Mouse (Mus musculus): ENCODE results near the gene Nolc1. TPM values are rescaled to one million over a fixed set of nuclear protein-coding genes. Genes with fewer than 3 reads are reported as not detected.
A peak's percentile ranks its signal among the peaks of the same experiment; 100 is the strongest.

Gene Nolc1
- total and polyA plus RNA-seq, 3 experiments: 88.0 to 333 (median 96.0) TPM

- Histone ChIP-seq H3K27ac (ENCODE audit: insufficient read depth, low read depth) (no peak overlapping the region), H3K9ac (ENCODE audit: insufficient read depth, low read depth) (peak overlapping the region; percentile 87), H3K4me2 (ENCODE audit: insufficient read depth, low read depth, poor library complexity, severe bottlenecking) (peak overlapping the region; percentile 65), H3K4me1 (ENCODE audit: control insufficient read depth in 1 of 2, insufficient read depth in 2 of 2) (peaks cover 8 to 44% of the 10 kb centered on the region in 2 experiments), H3K9me3 (replicated peaks; ENCODE audit: low read length) (no peaks in the 10 kb centered on the region), H3K79me2 (replicated peaks; ENCODE audit: control insufficient read depth, extremely low read depth, insufficient read depth, poor library complexity, severe bottlenecking) (peaks cover 54% of the 10 kb centered on the region), H3K27me3 (replicated peaks) (no peaks in the 10 kb centered on the region), H3K36me3 (replicated peaks in 1 of 2; ENCODE audit: control insufficient read depth in 1 of 2, insufficient read depth in 1 of 2, low read length in 1 of 2) (peaks cover 23 to 30% of the 10 kb centered on the region in 2 experiments), H3K4me3 (replicated peaks in 1 of 3; ENCODE audit: low read depth in 2 of 3, low read length in 2 of 3, poor library complexity in 1 of 3) (peak overlapping the region; percentile 65 to 76 (median 69))
- dilution Hi-C loops (cut with MboI; ENCODE audit: extremely low pct_ligation_motif_present, extremely low pct_unique_long_range_greater_than_20kb, low sequenced_read_pairs): no loop called here
- DNase-seq (ENCODE audit: extremely low read depth): no peak
- in situ Hi-C loops (cut with MboI; ENCODE audit: low pct_ligation_motif_present, low pct_unique_long_range_greater_than_20kb, low sequenced_read_pairs): no loop called here
- TF ChIP-seq RCOR1 (conservative IDR thresholded peaks at IDR 0.05; ENCODE audit: low read depth, low read length): no peak
- no peak for TF ChIP-seq ETS1 (conservative IDR thresholded peaks at IDR 0.05; ENCODE audit: low read depth, low read length)
- no peak for TF ChIP-seq RAD21 (IDR thresholded peaks at IDR 0.05; ENCODE audit: low read depth, low read length)
- no peak for TF ChIP-seq HCFC1 (IDR thresholded peaks at IDR 0.05; ENCODE audit: low read depth, low read length)
- TF ChIP-seq MYC (IDR thresholded peaks at IDR 0.05; ENCODE audit: low read depth, low read length): no peak
- no peak for TF ChIP-seq MXI1 (IDR thresholded peaks at IDR 0.05; ENCODE audit: low read depth, low read length)
- TF ChIP-seq ZMIZ1 (IDR thresholded peaks at IDR 0.05; ENCODE audit: low read depth, low read length): no peak
- TF ChIP-seq SIN3A (IDR thresholded peaks at IDR 0.05; ENCODE audit: low read length): no peak
- TF ChIP-seq ZC3H11A (IDR thresholded peaks at IDR 0.05; ENCODE audit: low read depth, low read length): no peak
- no peak for TF ChIP-seq SMC3 (IDR thresholded peaks at IDR 0.05; ENCODE audit: low read depth, low read length)
- no peak for TF ChIP-seq EP300 (IDR thresholded peaks at IDR 0.05; ENCODE audit: low read length)
- TF ChIP-seq USF2 (conservative IDR thresholded peaks at IDR 0.05; ENCODE audit: low read depth, low read length): no peak
- no peak; the same call in 1 of the 2 replicates for TF ChIP-seq UBTF (IDR thresholded peaks at IDR 0.05; ENCODE audit: low read depth, low read length)
- TF ChIP-seq CHD2 (IDR thresholded peaks at IDR 0.05; ENCODE audit: low read length): no peak
- TF ChIP-seq ZNF384 (IDR thresholded peaks at IDR 0.05; ENCODE audit: low read depth, low read length): no peak
- no peak for TF ChIP-seq MAZ (IDR thresholded peaks at IDR 0.05; ENCODE audit: low read depth, low read length)
- TF ChIP-seq NELFE (IDR thresholded peaks at IDR 0.05; ENCODE audit: low read depth, low read length): no peak
- no peak for TF ChIP-seq E2F4 (IDR thresholded peaks at IDR 0.05; ENCODE audit: insufficient replicate concordance, low read depth, low read length)
- TF ChIP-seq ELF1 (IDR thresholded peaks at IDR 0.05; ENCODE audit: low read depth, low read length): no peak
Observed at GRCm38 (mm10) chr19:46038851-46039260, 36.8 kb upstream of the Nolc1 start.

GRCm38 (mm10) chr19:46039478-46039877 is 36.2 kb upstream of the Nolc1 start:
- Histone ChIP-seq H3K27me3 (replicated peaks) (no peaks in the 10 kb centered on the region), H3K4me3 (replicated peaks in 1 of 3; ENCODE audit: low read depth in 2 of 3, low read length in 2 of 3, poor library complexity in 1 of 3) (peak overlapping the region; percentile 56 to 76 (median 65)), H3K27ac (ENCODE audit: insufficient read depth, low read depth) (peak overlapping the region; percentile 88), H3K79me2 (replicated peaks; ENCODE audit: control insufficient read depth, extremely low read depth, insufficient read depth, poor library complexity, severe bottlenecking) (peaks cover 60% of the 10 kb centered on the region), H3K9ac (ENCODE audit: insufficient read depth, low read depth) (peak overlapping the region; percentile 87), H3K36me3 (replicated peaks in 1 of 2; ENCODE audit: control insufficient read depth in 1 of 2, insufficient read depth in 1 of 2, low read length in 1 of 2) (peaks cover 17 to 24% of the 10 kb centered on the region in 2 experiments), H3K4me2 (ENCODE audit: insufficient read depth, low read depth, poor library complexity, severe bottlenecking) (peak overlapping the region; percentile 89), H3K4me1 (ENCODE audit: control insufficient read depth in 1 of 2, insufficient read depth in 2 of 2) (peaks cover 8 to 44% of the 10 kb centered on the region in 2 experiments), H3K9me3 (replicated peaks; ENCODE audit: low read length) (no peaks in the 10 kb centered on the region)
- dilution Hi-C loops (cut with MboI; ENCODE audit: extremely low pct_ligation_motif_present, extremely low pct_unique_long_range_greater_than_20kb, low sequenced_read_pairs) (no loop called here), in situ Hi-C loops (cut with MboI; ENCODE audit: low pct_ligation_motif_present, low pct_unique_long_range_greater_than_20kb, low sequenced_read_pairs) (no loop called here)
- DNase-seq (ENCODE audit: extremely low read depth): peak; percentile 87
- TF ChIP-seq KAT2A (IDR thresholded peaks at IDR 0.05; ENCODE audit: insufficient replicate concordance, low read length): no peak
- no peak for TF ChIP-seq CHD1 (IDR thresholded peaks at IDR 0.05; ENCODE audit: low read depth, low read length)
- TF ChIP-seq NELFE (IDR thresholded peaks at IDR 0.05; ENCODE audit: low read depth, low read length): peak; percentile 51
- peak; percentile 75 for TF ChIP-seq POLR2A (IDR thresholded peaks at IDR 0.05; ENCODE audit: low read depth, low read length)
- peak; percentile 69 for TF ChIP-seq TCF12 (IDR thresholded peaks at IDR 0.05; ENCODE audit: low read depth, low read length)
- peak; percentile 65 for TF ChIP-seq ZMIZ1 (IDR thresholded peaks at IDR 0.05; ENCODE audit: low read depth, low read length)
- peak; percentile 53; the same call in 1 of the 2 replicates for TF ChIP-seq UBTF (IDR thresholded peaks at IDR 0.05; ENCODE audit: low read depth, low read length)
- no peak for TF ChIP-seq MYC (IDR thresholded peaks at IDR 0.05; ENCODE audit: low read depth, low read length)
- TF ChIP-seq CTCF (conservative IDR thresholded peaks at IDR 0.05 in 1 of 2, IDR thresholded peaks at IDR 0.05 in 1 of 2; ENCODE audit: low read depth in 2 of 2, low read length in 2 of 2): no peak
- no peak for TF ChIP-seq JUN (IDR thresholded peaks at IDR 0.05; ENCODE audit: insufficient read depth, low read depth, low read length)
- no peak for TF ChIP-seq PAX5 (IDR thresholded peaks at IDR 0.05; ENCODE audit: low read length)
- TF ChIP-seq MEF2A (IDR thresholded peaks at IDR 0.05; ENCODE audit: borderline replicate concordance, low read depth, low read length): no peak
- TF ChIP-seq ZKSCAN1 (IDR thresholded peaks at IDR 0.05; ENCODE audit: borderline replicate concordance, low read depth, low read length): no peak
- 0 out of 2 replicates have a peak, but pooled peaks have one; percentile 20 for TF ChIP-seq NRF1 (IDR thresholded peaks at IDR 0.05; ENCODE audit: low read depth, low read length)
- no peak for TF ChIP-seq HCFC1 (IDR thresholded peaks at IDR 0.05; ENCODE audit: low read depth, low read length)
- TF ChIP-seq MXI1 (IDR thresholded peaks at IDR 0.05; ENCODE audit: low read depth, low read length): no peak
- no peak for TF ChIP-seq POLR2AphosphoS2 (IDR thresholded peaks at IDR 0.05; ENCODE audit: low read depth, low read length)
- TF ChIP-seq MAZ (IDR thresholded peaks at IDR 0.05; ENCODE audit: low read depth, low read length): peak; percentile 97
- TF ChIP-seq ELF1 (IDR thresholded peaks at IDR 0.05; ENCODE audit: low read depth, low read length): peak; percentile 73
- peak; percentile 40; the same call in 1 of the 2 replicates for TF ChIP-seq SIN3A (IDR thresholded peaks at IDR 0.05; ENCODE audit: low read length)
- TF ChIP-seq CHD2 (IDR thresholded peaks at IDR 0.05; ENCODE audit: low read length): 0 out of 2 replicates have a peak, but pooled peaks have one; percentile 47
- TF ChIP-seq GABPA (IDR thresholded peaks at IDR 0.05; ENCODE audit: insufficient replicate concordance, low read depth, low read length): no peak
- no peak for TF ChIP-seq RCOR1 (conservative IDR thresholded peaks at IDR 0.05; ENCODE audit: low read depth, low read length)

Measured in CH12.LX (cell line).